Mouse (Mus musculus): Measurements from ENCODE around the gene Ehd1. TPM values are rescaled to one million over a fixed set of nuclear protein-coding genes. Genes with fewer than 3 reads are reported as not detected.

Gene Ehd1
- polyA plus RNA-seq, 1 experiment, result 433 TPM

DNA sequence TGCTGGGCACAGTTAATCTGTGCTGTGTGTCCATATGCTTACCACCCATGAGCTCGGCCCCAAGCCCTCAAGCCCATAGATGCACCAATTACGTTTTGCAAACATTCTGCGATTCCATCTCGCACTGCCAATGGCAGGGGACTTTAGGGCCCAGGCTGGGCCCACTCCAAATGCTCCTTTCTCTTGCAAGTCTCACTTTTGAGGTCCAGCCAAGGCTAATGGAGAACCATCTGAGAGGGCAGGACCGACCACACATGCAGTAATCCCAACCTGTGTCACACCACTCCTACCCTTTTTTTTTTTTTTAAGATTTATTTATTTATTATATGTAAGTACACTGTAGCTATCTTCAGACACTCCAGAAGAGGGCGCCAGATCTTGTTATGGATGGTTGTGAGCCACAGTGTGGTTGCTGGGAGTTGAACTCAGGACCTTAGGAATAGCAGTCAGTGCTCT is 10.8 kb upstream of the Ehd1 start:
- no peaks in the 10 kb centered on the region for H3K27me3 ChIP-seq (ENCODE audit: control insufficient read depth, insufficient read depth, insufficient read length)
- H3K79me2 ChIP-seq (ENCODE audit: control insufficient read depth, insufficient read depth), result no peaks in the 10 kb centered on the region
- H3K36me3 ChIP-seq (ENCODE audit: control insufficient read depth, insufficient read depth), result peaks cover under 1% of the 10 kb centered on the region
- H3K4me3 ChIP-seq, result no peak overlapping the region
- no peak overlapping the region for H3ac ChIP-seq (ENCODE audit: control insufficient read depth, insufficient read length)
- no peak overlapping the region for H3K4me2 ChIP-seq (ENCODE audit: low read depth)
- TF ChIP-seq MYOG (IDR thresholded peaks at IDR 0.05; ENCODE audit: control insufficient read depth in 1 of 3, insufficient read depth in 1 of 3, insufficient read length in 2 of 3, low read depth in 2 of 3), result no peak
- no peak for TF ChIP-seq TCF3 (IDR thresholded peaks at IDR 0.05; ENCODE audit: insufficient read length, low read depth)
- no peak for TF ChIP-seq USF1 (IDR thresholded peaks at IDR 0.05; ENCODE audit: low read depth)
- TF ChIP-seq E2F4 (IDR thresholded peaks at IDR 0.05; ENCODE audit: insufficient read depth), result no peak

DNA sequence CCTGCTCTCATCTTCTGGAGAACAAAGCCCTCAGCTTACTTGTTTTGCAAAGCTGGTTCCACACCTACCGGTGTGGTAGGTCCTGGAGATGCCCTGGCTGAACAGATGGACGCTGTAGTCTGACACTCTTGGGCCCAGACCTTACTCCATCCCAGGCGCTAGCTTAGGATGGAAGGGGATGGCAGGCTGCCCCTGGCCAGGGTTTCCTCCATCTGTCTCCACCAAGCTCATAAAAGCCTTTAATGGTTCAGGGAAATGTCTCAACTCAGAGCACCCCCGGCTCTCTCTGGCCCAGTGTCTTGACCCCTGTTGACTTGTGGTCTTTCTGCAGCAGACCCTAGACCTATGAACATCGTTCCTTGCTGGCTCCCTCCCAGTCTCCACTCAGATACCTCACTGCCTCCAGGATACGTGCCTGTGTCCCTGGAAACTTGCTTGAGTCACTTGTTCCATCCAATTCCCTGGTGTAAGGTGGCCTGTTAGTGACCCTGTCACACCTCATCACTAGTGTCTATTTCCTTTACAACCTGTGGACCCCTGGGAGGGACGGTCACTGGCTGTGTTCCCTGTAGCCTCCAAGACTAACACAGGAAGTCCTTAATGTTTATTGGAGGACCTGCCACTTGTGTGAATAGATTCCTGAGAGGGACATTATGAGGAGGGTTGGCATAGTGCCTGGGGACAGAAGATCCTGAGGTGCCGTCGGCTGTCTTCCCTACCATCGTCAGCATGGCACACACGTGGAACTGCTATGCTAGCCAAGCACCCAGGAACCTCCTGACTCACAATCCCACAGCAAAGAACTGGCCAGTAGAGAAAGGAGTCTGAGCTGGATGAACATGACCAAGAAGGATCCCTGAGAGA is 9.0 kb upstream of the Ehd1 start:
- TF ChIP-seq TCF3 (IDR thresholded peaks at IDR 0.05; ENCODE audit: insufficient read length, low read depth), result no peak
- TF ChIP-seq REST (IDR thresholded peaks at IDR 0.05; ENCODE audit: insufficient read depth, insufficient read length), result no peak
- TF ChIP-seq E2F4 (IDR thresholded peaks at IDR 0.05; ENCODE audit: insufficient read depth), result no peak
- TF ChIP-seq POLR2AphosphoS2 (IDR thresholded peaks at IDR 0.05; ENCODE audit: insufficient read length, low read depth), result no peak
- no peak for TF ChIP-seq CEBPB (IDR thresholded peaks at IDR 0.05; ENCODE audit: insufficient read depth, poor library complexity, severe bottlenecking)
- no peak for TF ChIP-seq MYOG (IDR thresholded peaks at IDR 0.05; ENCODE audit: control insufficient read depth in 1 of 3, insufficient read depth in 1 of 3, insufficient read length in 2 of 3, low read depth in 2 of 3)
- no peak for TF ChIP-seq TCF12 (IDR thresholded peaks at IDR 0.05; ENCODE audit: insufficient read depth, poor library complexity, severe bottlenecking)
- TF ChIP-seq MAX (IDR thresholded peaks at IDR 0.05; ENCODE audit: low read depth), result no peak
- no peak for TF ChIP-seq SRF (IDR thresholded peaks at IDR 0.05; ENCODE audit: control insufficient read depth, insufficient read length, low read depth)
- TF ChIP-seq POLR2A (IDR thresholded peaks at IDR 0.05; ENCODE audit: insufficient read length, low read depth), result no peak
- no peak for TF ChIP-seq MYOD1 (IDR thresholded peaks at IDR 0.05; ENCODE audit: control insufficient read depth in 1 of 3, insufficient read length in 2 of 3, low read depth in 2 of 3)
- no peak for TF ChIP-seq USF1 (IDR thresholded peaks at IDR 0.05; ENCODE audit: low read depth)
- H3K4me3 ChIP-seq, result no peak overlapping the region
- H3K4me2 ChIP-seq (ENCODE audit: low read depth), result peak overlapping the region; percentile 58
- H3K36me3 ChIP-seq (ENCODE audit: control insufficient read depth, insufficient read depth), result no peaks in the 10 kb centered on the region
- H3K79me2 ChIP-seq (ENCODE audit: control insufficient read depth, insufficient read depth), result no peaks in the 10 kb centered on the region
- no peak overlapping the region for H3ac ChIP-seq (ENCODE audit: control insufficient read depth, insufficient read length)
- no peaks in the 10 kb centered on the region for H3K27me3 ChIP-seq (ENCODE audit: control insufficient read depth, insufficient read depth, insufficient read length)

DNA sequence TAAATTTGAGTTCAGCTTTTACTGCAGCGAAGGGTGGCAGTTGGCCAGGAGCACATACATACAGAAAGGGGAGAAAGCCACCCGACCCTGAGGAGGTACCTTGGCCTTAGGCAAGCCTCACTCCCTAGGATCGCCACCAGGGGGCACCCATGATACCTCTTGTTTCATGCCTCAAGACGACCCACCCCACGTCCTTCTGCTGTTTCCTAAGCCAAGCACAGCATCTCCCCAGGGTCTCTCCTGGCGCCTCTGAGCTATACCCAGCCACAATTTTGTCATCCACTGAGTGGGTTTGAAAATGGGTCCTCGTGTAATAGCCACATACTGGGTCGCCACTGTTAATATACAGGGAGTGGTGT is 8.4 kb upstream of the Ehd1 start:
- Histone ChIP-seq H3K36me3 (ENCODE audit: control insufficient read depth, insufficient read depth) (no peaks in the 10 kb centered on the region), H3K79me2 (ENCODE audit: control insufficient read depth, insufficient read depth) (no peaks in the 10 kb centered on the region), H3ac (ENCODE audit: control insufficient read depth, insufficient read length) (no peak overlapping the region), H3K4me2 (ENCODE audit: low read depth) (peak overlapping the region; percentile 58), H3K4me3 (no peak overlapping the region), H3K27me3 (ENCODE audit: control insufficient read depth, insufficient read depth, insufficient read length) (no peaks in the 10 kb centered on the region)
- no peak for TF ChIP-seq POLR2AphosphoS2 (IDR thresholded peaks at IDR 0.05; ENCODE audit: insufficient read length, low read depth)
- no peak for TF ChIP-seq MYOD1 (IDR thresholded peaks at IDR 0.05; ENCODE audit: control insufficient read depth in 1 of 3, insufficient read length in 2 of 3, low read depth in 2 of 3)
- no peak for TF ChIP-seq REST (IDR thresholded peaks at IDR 0.05; ENCODE audit: insufficient read depth, insufficient read length)
- no peak for TF ChIP-seq TCF12 (IDR thresholded peaks at IDR 0.05; ENCODE audit: insufficient read depth, poor library complexity, severe bottlenecking)
- no peak for TF ChIP-seq CEBPB (IDR thresholded peaks at IDR 0.05; ENCODE audit: insufficient read depth, poor library complexity, severe bottlenecking)
- TF ChIP-seq POLR2A (IDR thresholded peaks at IDR 0.05; ENCODE audit: insufficient read length, low read depth), result no peak
- no peak for TF ChIP-seq MAX (IDR thresholded peaks at IDR 0.05; ENCODE audit: low read depth)
- no peak for TF ChIP-seq USF1 (IDR thresholded peaks at IDR 0.05; ENCODE audit: low read depth)
- TF ChIP-seq TCF3 (IDR thresholded peaks at IDR 0.05; ENCODE audit: insufficient read length, low read depth), result no peak
- TF ChIP-seq SRF (IDR thresholded peaks at IDR 0.05; ENCODE audit: control insufficient read depth, insufficient read length, low read depth), result no peak
- TF ChIP-seq MYOG (IDR thresholded peaks at IDR 0.05; ENCODE audit: control insufficient read depth in 1 of 3, insufficient read depth in 1 of 3, insufficient read length in 2 of 3, low read depth in 2 of 3), result no peak
- no peak for TF ChIP-seq E2F4 (IDR thresholded peaks at IDR 0.05; ENCODE audit: insufficient read depth)

DNA sequence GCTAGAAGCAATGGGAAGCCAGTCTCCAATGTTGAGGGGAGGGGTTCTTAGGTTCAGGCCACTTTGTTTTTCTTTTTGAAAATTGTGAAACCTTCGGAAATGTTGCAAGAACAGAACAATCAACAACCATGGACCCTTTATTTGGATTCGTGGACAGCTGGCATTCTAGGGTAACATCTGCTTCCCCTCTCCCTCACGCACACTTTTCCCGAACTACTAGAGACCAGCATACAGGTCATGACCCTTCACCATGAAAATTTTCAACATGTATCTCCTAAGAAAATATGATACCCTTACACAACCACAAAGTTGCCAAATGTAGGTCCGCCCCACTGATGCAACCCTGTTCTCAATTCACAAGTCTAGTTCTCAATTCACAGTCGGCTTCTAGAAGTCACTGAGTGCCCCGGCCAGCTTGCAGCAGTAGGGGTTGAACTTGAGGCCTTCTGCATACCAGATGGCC is 7.8 kb upstream of the Ehd1 start:
- TF ChIP-seq E2F4 (IDR thresholded peaks at IDR 0.05; ENCODE audit: insufficient read depth) (no peak), CEBPB (IDR thresholded peaks at IDR 0.05; ENCODE audit: insufficient read depth, poor library complexity, severe bottlenecking) (peak; percentile 74), MYOD1 (IDR thresholded peaks at IDR 0.05; ENCODE audit: control insufficient read depth in 1 of 3, insufficient read length in 2 of 3, low read depth in 2 of 3) (peak in 2 of 3 experiments; percentile 10 to 20)
- Histone ChIP-seq H3K4me2 (ENCODE audit: low read depth) (peak overlapping the region; percentile 58), H3K36me3 (ENCODE audit: control insufficient read depth, insufficient read depth) (no peaks in the 10 kb centered on the region), H3K79me2 (ENCODE audit: control insufficient read depth, insufficient read depth) (no peaks in the 10 kb centered on the region), H3K4me3 (no peak overlapping the region), H3ac (ENCODE audit: control insufficient read depth, insufficient read length) (no peak overlapping the region), H3K27me3 (ENCODE audit: control insufficient read depth, insufficient read depth, insufficient read length) (no peaks in the 10 kb centered on the region)

Data from myocyte (in vitro differentiated cells).